Mouse (Mus musculus): Measurements from ENCODE around the gene Tmem230. TPM values are rescaled to one million over a fixed set of nuclear protein-coding genes. Genes with fewer than 3 reads are reported as not detected.

Gene Tmem230
- polyA plus RNA-seq, 1 experiment from 2014 or later: 66.1 TPM

DNA sequence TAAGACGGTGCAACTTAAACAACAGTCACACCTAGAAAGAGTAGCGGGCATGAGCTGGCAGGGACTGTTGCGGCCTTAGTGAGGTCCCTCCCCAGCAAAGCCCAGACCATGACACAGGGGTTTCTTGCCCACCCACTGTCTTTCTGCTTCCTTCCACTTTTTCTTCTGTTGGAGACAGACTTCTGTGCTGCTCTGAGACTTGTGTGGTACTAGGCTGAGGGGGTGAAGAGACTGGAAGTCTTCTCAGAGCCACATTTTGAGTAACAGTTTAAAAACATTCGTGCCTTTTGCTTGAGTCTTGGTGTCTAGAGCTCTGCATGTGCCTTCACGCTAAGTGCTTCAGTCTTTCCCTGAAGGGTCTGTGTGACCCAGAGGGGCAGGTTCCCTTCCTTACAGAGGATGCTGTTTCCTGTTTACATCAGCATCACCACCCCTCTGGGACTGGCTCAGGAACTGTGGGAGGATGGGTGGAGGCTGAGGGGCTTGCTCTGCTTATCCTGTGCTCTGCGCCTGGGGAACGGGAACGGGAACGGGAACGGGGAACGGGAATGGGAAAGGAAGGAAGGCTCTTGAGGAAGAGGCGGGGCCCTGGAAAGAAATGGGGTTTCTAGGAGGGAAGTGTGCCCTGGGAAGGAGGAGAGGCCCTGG lies 37.0 kb upstream of the Tmem230 start:
- no peaks in the 10 kb centered on the region for H3K27me3 ChIP-seq (ENCODE audit: control insufficient read depth, insufficient read depth, low read length)
- H3K27ac ChIP-seq (ENCODE audit: low read depth, low read length): 0 out of 2 replicates have a peak overlapping the region, but pooled peaks have one; percentile 17
- H3K9ac ChIP-seq (ENCODE audit: low read depth, low read length): no peak overlapping the region
- H3K4me1 ChIP-seq (replicated peaks; ENCODE audit: control insufficient read depth, insufficient read depth, low read length): peaks cover 2% of the 10 kb centered on the region; the same call in 1 of the 2 replicates
- no peak overlapping the region for H3K4me3 ChIP-seq (ENCODE audit: low read depth, low read length)
- no peak for ATAC-seq (ENCODE audit: low FRiP score)
- H3K4me2 ChIP-seq (replicated peaks; ENCODE audit: low read depth, low read length): no peak overlapping the region
- no peak for DNase-seq (ENCODE audit: low spot score)
- H3K9me3 ChIP-seq (ENCODE audit: control insufficient read depth, low read length): no peaks in the 10 kb centered on the region
- no peaks in the 10 kb centered on the region for H3K36me3 ChIP-seq (ENCODE audit: control insufficient read depth, insufficient read depth, low read length)
- 89% methylated on average over 10 of the region's 12 CpGs for WGBS

DNA sequence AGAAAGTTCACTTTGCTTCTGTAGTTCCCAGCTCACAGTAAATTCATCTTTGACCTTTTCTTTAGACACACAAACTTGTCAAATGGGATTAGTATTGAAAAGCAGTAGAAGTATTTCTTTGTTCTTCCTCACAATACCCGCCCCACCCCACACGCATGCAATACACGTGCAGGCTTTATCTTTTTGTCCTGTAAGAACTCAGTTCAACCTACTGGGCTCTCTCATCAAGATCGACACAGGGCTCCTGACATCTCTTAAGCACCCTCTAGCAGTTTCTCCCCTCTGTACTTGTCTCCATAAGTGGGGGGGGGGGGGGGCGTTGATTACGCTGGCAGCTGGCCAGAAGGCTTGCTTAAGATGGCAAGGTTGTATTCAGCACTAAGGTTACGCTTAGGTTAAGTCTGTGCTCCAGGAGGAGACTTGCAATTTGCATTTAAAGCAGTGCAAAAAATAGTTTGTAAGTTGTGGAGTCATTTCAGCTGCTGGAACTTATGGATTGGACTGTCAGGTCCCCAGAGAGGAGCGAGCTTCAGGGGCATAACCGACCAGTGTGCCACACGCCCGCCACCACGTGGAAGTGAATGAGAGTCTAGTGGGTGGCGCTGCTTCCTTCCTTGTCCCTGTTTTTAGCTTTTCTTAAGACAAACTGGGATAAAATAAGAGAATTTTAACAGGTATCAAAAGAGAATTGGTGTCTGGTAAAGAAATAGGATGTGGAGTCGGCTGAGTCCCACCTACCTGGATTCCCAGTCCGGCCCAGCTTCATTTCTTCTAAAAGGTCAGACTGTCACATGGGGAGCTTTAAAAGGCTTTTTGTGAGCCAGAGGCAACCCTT lies 35.8 kb upstream of the Tmem230 start:
- H3K4me2 ChIP-seq (replicated peaks; ENCODE audit: low read depth, low read length): no peak overlapping the region
- ATAC-seq (ENCODE audit: low FRiP score) (no peak), DNase-seq (ENCODE audit: low spot score) (no peak)
- H3K9ac ChIP-seq (ENCODE audit: low read depth, low read length): no peak overlapping the region
- no peak overlapping the region for H3K4me3 ChIP-seq (ENCODE audit: low read depth, low read length)
- WGBS: 70% methylated on average over 15 of the region's 15 CpGs
- peaks cover 2% of the 10 kb centered on the region; the same call in 1 of the 2 replicates for H3K4me1 ChIP-seq (replicated peaks; ENCODE audit: control insufficient read depth, insufficient read depth, low read length)
- no peaks in the 10 kb centered on the region for H3K9me3 ChIP-seq (ENCODE audit: control insufficient read depth, low read length)
- H3K36me3 ChIP-seq (ENCODE audit: control insufficient read depth, insufficient read depth, low read length): no peaks in the 10 kb centered on the region
- no peaks in the 10 kb centered on the region for H3K27me3 ChIP-seq (ENCODE audit: control insufficient read depth, insufficient read depth, low read length)
- H3K27ac ChIP-seq (ENCODE audit: low read depth, low read length): no peak overlapping the region

DNA sequence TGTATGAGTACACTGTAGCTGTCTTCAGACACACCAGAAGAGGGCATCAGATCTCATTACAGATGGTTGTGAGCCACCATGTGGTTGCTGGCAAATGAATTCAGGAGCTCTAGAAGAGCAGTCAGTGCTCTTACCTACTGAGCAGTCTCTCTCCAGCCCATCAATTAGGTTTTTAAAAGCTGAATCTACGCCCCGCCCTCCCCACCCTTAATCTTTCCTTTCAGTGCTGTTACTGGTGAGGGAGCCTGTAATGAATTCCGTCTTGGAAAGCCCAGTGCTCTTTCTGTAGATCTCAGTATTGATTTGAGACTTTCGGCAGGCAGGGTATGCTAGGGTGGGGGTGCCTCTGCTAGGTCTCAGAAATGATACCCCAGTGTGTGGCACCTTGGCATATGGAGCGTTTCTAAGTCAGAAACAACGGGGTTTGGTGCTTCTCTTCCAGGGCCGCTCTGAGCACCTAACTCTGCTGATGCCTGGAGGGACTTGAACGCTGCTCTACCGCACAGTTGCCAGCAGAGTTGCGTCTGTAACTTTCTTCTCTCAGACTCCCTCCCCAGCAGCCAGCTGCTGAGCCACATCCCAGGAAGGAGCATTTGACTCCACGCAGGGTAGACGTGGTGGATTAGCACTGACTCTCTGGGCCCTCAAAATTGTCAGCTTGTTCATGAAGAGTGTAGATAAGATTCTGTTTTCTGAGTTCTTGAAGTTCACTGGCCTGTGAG lies 35.0 kb upstream of the Tmem230 start:
- Histone ChIP-seq H3K27me3 (ENCODE audit: control insufficient read depth, insufficient read depth, low read length) (no peaks in the 10 kb centered on the region), H3K4me1 (replicated peaks; ENCODE audit: control insufficient read depth, insufficient read depth, low read length) (peaks cover 2% of the 10 kb centered on the region; the same call in 1 of the 2 replicates), H3K9ac (ENCODE audit: low read depth, low read length) (no peak overlapping the region), H3K4me3 (ENCODE audit: low read depth, low read length) (no peak overlapping the region), H3K4me2 (replicated peaks; ENCODE audit: low read depth, low read length) (no peak overlapping the region), H3K36me3 (ENCODE audit: control insufficient read depth, insufficient read depth, low read length) (no peaks in the 10 kb centered on the region), H3K27ac (ENCODE audit: low read depth, low read length) (0 out of 2 replicates have a peak overlapping the region, but pooled peaks have one; percentile 4), H3K9me3 (ENCODE audit: control insufficient read depth, low read length) (no peaks in the 10 kb centered on the region)
- DNase-seq (ENCODE audit: low spot score) (no peak), ATAC-seq (ENCODE audit: low FRiP score) (0 out of 2 replicates have a peak, but pooled peaks have one; percentile 43)
- WGBS: 42% methylated on average over 12 of the region's 12 CpGs

DNA sequence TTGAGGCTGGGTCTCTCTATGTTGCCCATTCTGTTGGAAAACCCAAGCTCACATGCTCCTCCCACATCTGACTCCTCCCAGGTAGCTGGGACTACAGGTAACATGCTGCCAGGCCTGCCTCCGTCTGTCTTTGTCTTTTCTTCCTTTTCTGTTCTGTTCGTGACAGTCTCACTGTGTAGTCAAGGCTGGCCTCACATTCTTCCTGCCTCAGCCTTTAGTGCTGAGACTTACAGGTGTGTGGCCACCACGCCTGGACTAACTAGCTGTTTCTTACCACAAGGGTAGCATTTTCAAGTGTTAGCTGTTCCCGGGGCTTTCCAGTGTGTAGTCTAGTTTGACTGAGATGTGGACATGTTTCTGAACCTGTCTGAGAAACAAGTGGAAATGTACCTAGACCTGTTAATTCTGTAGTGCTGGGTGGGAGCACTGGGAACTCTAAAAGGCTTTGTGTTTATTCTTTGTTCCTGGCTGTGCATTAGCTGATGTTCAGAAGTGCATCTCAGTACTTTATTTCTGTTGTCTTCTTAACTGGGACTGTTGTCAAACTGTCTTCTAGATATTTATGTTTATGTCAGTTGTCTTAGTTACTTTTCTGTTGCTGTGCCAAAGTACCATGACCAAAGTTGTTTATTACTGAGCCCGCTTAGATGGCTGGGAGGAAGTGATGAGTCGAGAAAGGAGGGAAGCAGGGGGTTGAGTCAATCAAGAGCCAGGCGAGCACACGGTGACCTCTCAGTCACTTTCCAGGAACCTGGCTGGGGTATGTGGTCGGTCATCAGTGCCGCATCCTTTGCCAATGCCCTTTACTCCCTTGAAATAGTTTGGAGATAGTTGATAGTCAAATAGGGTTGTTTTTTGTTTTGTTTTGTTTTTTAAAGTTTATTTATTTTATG lies 34.2 kb upstream of the Tmem230 start:
- DNase-seq (ENCODE audit: low spot score) (no peak), ATAC-seq (ENCODE audit: low FRiP score) (no peak)
- Histone ChIP-seq H3K9ac (ENCODE audit: low read depth, low read length) (no peak overlapping the region), H3K27ac (ENCODE audit: low read depth, low read length) (no peak overlapping the region), H3K4me2 (replicated peaks; ENCODE audit: low read depth, low read length) (no peak overlapping the region), H3K4me1 (replicated peaks; ENCODE audit: control insufficient read depth, insufficient read depth, low read length) (peaks cover 2% of the 10 kb centered on the region; the same call in 1 of the 2 replicates), H3K4me3 (ENCODE audit: low read depth, low read length) (no peak overlapping the region), H3K9me3 (ENCODE audit: control insufficient read depth, low read length) (no peaks in the 10 kb centered on the region), H3K27me3 (ENCODE audit: control insufficient read depth, insufficient read depth, low read length) (no peaks in the 10 kb centered on the region), H3K36me3 (ENCODE audit: control insufficient read depth, insufficient read depth, low read length) (no peaks in the 10 kb centered on the region)
- 76% methylated on average over 10 of the region's 10 CpGs for WGBS

DNA sequence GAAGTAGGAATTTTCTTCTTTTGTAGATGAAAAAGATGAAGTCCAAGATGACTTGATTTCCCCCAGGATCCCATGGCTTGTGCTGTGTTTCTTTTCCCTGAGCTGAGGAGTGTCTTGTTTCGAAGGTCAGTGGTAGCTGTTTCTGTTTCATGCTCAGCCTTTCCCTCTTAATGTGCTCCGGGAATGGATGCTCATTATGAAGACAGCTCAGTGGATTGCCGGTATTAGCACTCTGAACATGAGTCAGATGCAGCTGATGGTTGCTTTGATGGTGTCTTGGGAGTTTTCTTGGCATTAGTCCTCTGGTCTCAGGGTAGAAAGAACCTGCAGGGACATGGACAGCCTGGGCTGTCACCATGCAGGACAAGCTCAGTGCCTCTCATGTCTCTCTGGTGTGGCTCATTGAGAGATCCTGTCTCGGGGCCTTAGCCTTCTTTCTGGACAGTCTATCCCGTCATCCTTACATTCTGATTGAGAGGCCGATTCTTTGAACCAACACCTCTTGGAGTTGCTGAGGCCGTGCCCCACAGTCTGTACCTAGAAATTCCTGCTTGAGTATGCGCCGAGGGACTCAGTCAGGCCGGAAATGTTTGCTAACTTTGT lies 33.0 kb upstream of the Tmem230 start:
- no peaks in the 10 kb centered on the region for H3K9me3 ChIP-seq (ENCODE audit: control insufficient read depth, low read length)
- H3K27me3 ChIP-seq (ENCODE audit: control insufficient read depth, insufficient read depth, low read length): no peaks in the 10 kb centered on the region
- H3K4me1 ChIP-seq (replicated peaks; ENCODE audit: control insufficient read depth, insufficient read depth, low read length): peaks cover 2% of the 10 kb centered on the region; the same call in 1 of the 2 replicates
- H3K4me2 ChIP-seq (replicated peaks; ENCODE audit: low read depth, low read length): no peak overlapping the region
- no peak overlapping the region for H3K4me3 ChIP-seq (ENCODE audit: low read depth, low read length)
- DNase-seq (ENCODE audit: low spot score) (no peak), ATAC-seq (ENCODE audit: low FRiP score) (no peak)
- no peak overlapping the region for H3K27ac ChIP-seq (ENCODE audit: low read depth, low read length)
- H3K9ac ChIP-seq (ENCODE audit: low read depth, low read length): no peak overlapping the region
- H3K36me3 ChIP-seq (ENCODE audit: control insufficient read depth, insufficient read depth, low read length): no peaks in the 10 kb centered on the region
- WGBS: 92% methylated on average over 10 of the region's 10 CpGs

DNA sequence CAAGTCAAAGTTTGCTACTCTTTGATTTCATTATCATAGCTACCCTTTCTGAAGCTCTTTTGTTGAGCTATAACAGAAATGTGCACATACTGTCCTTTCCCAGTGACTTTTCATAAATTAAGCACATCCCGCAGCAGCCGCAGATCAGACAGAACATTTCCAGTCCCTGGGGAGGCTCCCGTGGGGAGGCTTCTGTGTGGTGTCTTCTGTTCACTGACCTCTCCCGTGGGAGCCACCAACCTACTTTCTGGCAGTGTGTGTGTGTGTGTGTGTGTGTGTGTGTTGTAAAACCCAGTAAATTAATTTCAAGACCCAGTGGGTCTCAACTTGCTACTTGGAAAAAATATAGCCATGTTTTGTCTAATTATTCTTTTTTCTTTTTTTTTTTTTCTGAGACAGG lies 32.4 kb upstream of the Tmem230 start:
- H3K4me1 ChIP-seq (replicated peaks; ENCODE audit: control insufficient read depth, insufficient read depth, low read length): peaks cover 2% of the 10 kb centered on the region; the same call in 1 of the 2 replicates
- WGBS: 79% methylated on average over 4 of the region's 4 CpGs
- H3K36me3 ChIP-seq (ENCODE audit: control insufficient read depth, insufficient read depth, low read length): no peaks in the 10 kb centered on the region
- no peak for DNase-seq (ENCODE audit: low spot score)
- H3K27ac ChIP-seq (ENCODE audit: low read depth, low read length): no peak overlapping the region
- ATAC-seq (ENCODE audit: low FRiP score): no peak
- H3K9me3 ChIP-seq (ENCODE audit: control insufficient read depth, low read length): no peaks in the 10 kb centered on the region
- H3K9ac ChIP-seq (ENCODE audit: low read depth, low read length): no peak overlapping the region
- H3K4me3 ChIP-seq (ENCODE audit: low read depth, low read length): no peak overlapping the region
- no peak overlapping the region for H3K4me2 ChIP-seq (replicated peaks; ENCODE audit: low read depth, low read length)
- H3K27me3 ChIP-seq (ENCODE audit: control insufficient read depth, insufficient read depth, low read length): no peaks in the 10 kb centered on the region

DNA sequence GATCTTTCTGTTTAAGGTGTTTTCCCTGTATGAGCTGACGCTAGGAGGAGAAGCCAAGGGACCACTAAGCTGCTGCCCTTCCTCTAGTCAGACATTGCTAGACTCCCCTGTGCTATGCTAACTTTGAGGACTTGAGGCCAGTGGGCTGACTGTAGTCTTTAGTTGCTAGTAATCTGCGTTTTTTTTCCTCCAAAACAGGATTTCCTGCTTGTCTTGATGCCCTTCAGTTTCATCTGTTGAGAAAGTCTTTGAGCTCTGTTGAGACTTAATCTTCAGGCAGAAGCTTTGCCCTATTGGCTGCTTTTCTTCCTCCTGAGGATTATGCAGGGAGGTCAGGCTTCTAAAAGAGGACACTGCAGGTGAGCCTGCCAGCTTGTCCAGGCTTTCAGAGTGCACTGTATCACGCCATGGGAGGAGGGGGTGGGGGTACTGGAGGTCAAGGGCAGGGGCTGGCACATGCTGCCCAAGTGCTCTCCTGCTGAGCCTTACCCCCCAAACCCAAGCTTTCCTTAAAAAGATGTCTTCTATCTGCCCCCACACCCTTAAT lies 31.8 kb upstream of the Tmem230 start:
- no peaks in the 10 kb centered on the region for H3K36me3 ChIP-seq (ENCODE audit: control insufficient read depth, insufficient read depth, low read length)
- H3K9ac ChIP-seq (ENCODE audit: low read depth, low read length): no peak overlapping the region
- peaks cover 2% of the 10 kb centered on the region; the same call in 1 of the 2 replicates for H3K4me1 ChIP-seq (replicated peaks; ENCODE audit: control insufficient read depth, insufficient read depth, low read length)
- WGBS: 67% methylated on average over 3 of the region's 3 CpGs
- ATAC-seq (ENCODE audit: low FRiP score) (no peak), DNase-seq (ENCODE audit: low spot score) (no peak)
- no peaks in the 10 kb centered on the region for H3K27me3 ChIP-seq (ENCODE audit: control insufficient read depth, insufficient read depth, low read length)
- no peak overlapping the region for H3K4me3 ChIP-seq (ENCODE audit: low read depth, low read length)
- H3K27ac ChIP-seq (ENCODE audit: low read depth, low read length): no peak overlapping the region
- H3K9me3 ChIP-seq (ENCODE audit: control insufficient read depth, low read length): no peaks in the 10 kb centered on the region
- H3K4me2 ChIP-seq (replicated peaks; ENCODE audit: low read depth, low read length): no peak overlapping the region
